Mouse (Mus musculus): ENCODE results near the gene Smim11. TPM values are rescaled to one million over a fixed set of nuclear protein-coding genes. Genes with fewer than 3 reads are reported as not detected.

Gene Smim11
- total and polyA plus RNA-seq, 2 experiments = 19.2 to 22.3 TPM

GRCm38 (mm10) chr16:92336280-92336679, 35.2 kb downstream of the Smim11 start:
- WGBS = 5% methylated on average over 9 of the region's 9 CpGs
- H3K27me3 ChIP-seq (ENCODE audit: control insufficient read depth, insufficient read depth, low read length) = no peaks in the 10 kb centered on the region
- H3K9ac ChIP-seq (ENCODE audit: low read depth, low read length) = no peak overlapping the region
- H3K4me1 ChIP-seq (ENCODE audit: control insufficient read depth, insufficient read depth, low read length) = no peaks in the 10 kb centered on the region
- TF ChIP-seq POLR2A (IDR thresholded peaks at IDR 0.05; ENCODE audit: extremely low read depth, insufficient read depth, low read length) = no peak
- peak; percentile 93 for TF ChIP-seq CTCF (IDR thresholded peaks at IDR 0.05; ENCODE audit: low read depth, low read length)
- no peaks in the 10 kb centered on the region for H3K79me2 ChIP-seq (ENCODE audit: control insufficient read depth, insufficient read depth, low read length)
- H3K27ac ChIP-seq (replicated peaks; ENCODE audit: insufficient read depth, low read depth, low read length) = no peak overlapping the region
- no peaks in the 10 kb centered on the region for H3K36me3 ChIP-seq (ENCODE audit: control insufficient read depth, insufficient read depth, low read length)
- no peak overlapping the region for H3K4me3 ChIP-seq (ENCODE audit: insufficient read depth, low read depth, low read length)
- DNase-seq (ENCODE audit: extremely low read depth, low read depth, low spot score) = peak; percentile 47

- Histone ChIP-seq H3K36me3 (ENCODE audit: control insufficient read depth, insufficient read depth, low read length) (no peaks in the 10 kb centered on the region), H3K79me2 (ENCODE audit: control insufficient read depth, insufficient read depth, low read length) (no peaks in the 10 kb centered on the region), H3K27ac (replicated peaks; ENCODE audit: insufficient read depth, low read depth, low read length) (no peak overlapping the region), H3K4me1 (ENCODE audit: control insufficient read depth, insufficient read depth, low read length) (no peaks in the 10 kb centered on the region), H3K27me3 (ENCODE audit: control insufficient read depth, insufficient read depth, low read length) (no peaks in the 10 kb centered on the region), H3K9ac (ENCODE audit: low read depth, low read length) (peak overlapping the region; percentile 16; the same call in 1 of the 2 replicates), H3K4me3 (ENCODE audit: insufficient read depth, low read depth, low read length) (peak overlapping the region; percentile 27)
- TF ChIP-seq POLR2A (IDR thresholded peaks at IDR 0.05; ENCODE audit: extremely low read depth, insufficient read depth, low read length) (no peak), CTCF (IDR thresholded peaks at IDR 0.05; ENCODE audit: low read depth, low read length) (peak; percentile 68; the same call in 1 of the 2 replicates)
- peak; percentile 41 for DNase-seq (ENCODE audit: extremely low read depth, low read depth, low spot score)
- 26% methylated on average over 27 of the region's 27 CpGs for WGBS
Observed at GRCm38 (mm10) chr16:92340612-92341511, 39.8 kb downstream of the Smim11 start.

- Histone ChIP-seq H3K79me2 (ENCODE audit: control insufficient read depth, insufficient read depth, low read length) (no peaks in the 10 kb centered on the region), H3K27me3 (ENCODE audit: control insufficient read depth, insufficient read depth, low read length) (no peaks in the 10 kb centered on the region), H3K36me3 (ENCODE audit: control insufficient read depth, insufficient read depth, low read length) (no peaks in the 10 kb centered on the region), H3K9ac (ENCODE audit: low read depth, low read length) (no peak overlapping the region), H3K27ac (replicated peaks; ENCODE audit: insufficient read depth, low read depth, low read length) (no peak overlapping the region), H3K4me1 (ENCODE audit: control insufficient read depth, insufficient read depth, low read length) (no peaks in the 10 kb centered on the region), H3K4me3 (ENCODE audit: insufficient read depth, low read depth, low read length) (no peak overlapping the region)
- TF ChIP-seq CTCF (IDR thresholded peaks at IDR 0.05; ENCODE audit: low read depth, low read length) = no peak
- TF ChIP-seq POLR2A (IDR thresholded peaks at IDR 0.05; ENCODE audit: extremely low read depth, insufficient read depth, low read length) = no peak
- 56% methylated on average over 11 of the region's 11 CpGs for WGBS
- peak; percentile 26 for DNase-seq (ENCODE audit: extremely low read depth, low read depth, low spot score)
Observed at GRCm38 (mm10) chr16:92345177-92345576, 44.1 kb downstream of the Smim11 start.

GRCm38 (mm10) chr16:92346297-92346916, 45.3 kb downstream of the Smim11 start:
- no peak overlapping the region for H3K4me3 ChIP-seq (ENCODE audit: insufficient read depth, low read depth, low read length)
- H3K27ac ChIP-seq (replicated peaks; ENCODE audit: insufficient read depth, low read depth, low read length) = no peak overlapping the region
- 89% methylated on average over 13 of the region's 13 CpGs for WGBS

GRCm38 (mm10) chr16:92348941-92349340, 47.9 kb downstream of the Smim11 start:
- TF ChIP-seq POLR2A (IDR thresholded peaks at IDR 0.05; ENCODE audit: extremely low read depth, insufficient read depth, low read length) (no peak), CTCF (IDR thresholded peaks at IDR 0.05; ENCODE audit: low read depth, low read length) (no peak)
- Histone ChIP-seq H3K27ac (replicated peaks; ENCODE audit: insufficient read depth, low read depth, low read length) (no peak overlapping the region), H3K36me3 (ENCODE audit: control insufficient read depth, insufficient read depth, low read length) (no peaks in the 10 kb centered on the region)

More at GRCm38 (mm10) chr16:92346297-92346916, 45.3 kb downstream of the Smim11 start:
- TF ChIP-seq POLR2A (IDR thresholded peaks at IDR 0.05; ENCODE audit: extremely low read depth, insufficient read depth, low read length) = no peak
- no peak for TF ChIP-seq CTCF (IDR thresholded peaks at IDR 0.05; ENCODE audit: low read depth, low read length)
- H3K36me3 ChIP-seq (ENCODE audit: control insufficient read depth, insufficient read depth, low read length) = no peaks in the 10 kb centered on the region
- H3K4me1 ChIP-seq (ENCODE audit: control insufficient read depth, insufficient read depth, low read length) = no peaks in the 10 kb centered on the region
- no peak for DNase-seq (ENCODE audit: extremely low read depth, low read depth, low spot score)
- H3K9ac ChIP-seq (ENCODE audit: low read depth, low read length) = no peak overlapping the region
- H3K79me2 ChIP-seq (ENCODE audit: control insufficient read depth, insufficient read depth, low read length) = no peaks in the 10 kb centered on the region
- no peaks in the 10 kb centered on the region for H3K27me3 ChIP-seq (ENCODE audit: control insufficient read depth, insufficient read depth, low read length)

More at GRCm38 (mm10) chr16:92348941-92349340, 47.9 kb downstream of the Smim11 start:
- H3K9ac ChIP-seq (ENCODE audit: low read depth, low read length) = no peak overlapping the region
- 49% methylated on average over 12 of the region's 12 CpGs for WGBS
- H3K79me2 ChIP-seq (ENCODE audit: control insufficient read depth, insufficient read depth, low read length) = no peaks in the 10 kb centered on the region
- H3K27me3 ChIP-seq (ENCODE audit: control insufficient read depth, insufficient read depth, low read length) = no peaks in the 10 kb centered on the region
- no peaks in the 10 kb centered on the region for H3K4me1 ChIP-seq (ENCODE audit: control insufficient read depth, insufficient read depth, low read length)
- peak; percentile 72 for DNase-seq (ENCODE audit: extremely low read depth, low read depth, low spot score)
- no peak overlapping the region for H3K4me3 ChIP-seq (ENCODE audit: insufficient read depth, low read depth, low read length)
